Mouse (Mus musculus) left cerebral cortex, adult 8-10 months (tissue): ENCODE measurements at regions not wholly inside any gene's neighbourhood (a gene's known extent, or its start where the extent isn't known, plus 50 kb on each side); places are given as distances from the start of the nearest gene placed in this dataset.
A peak's percentile ranks its signal among the peaks of the same experiment; 100 is the strongest.

Experiments
- DNase-seq, 2 experiments: peaks; one replicate each; pipeline ENCODE4 v3.0.0; 2022; ENCODE audit warnings: low spot score in 2 of 2

DNA sequence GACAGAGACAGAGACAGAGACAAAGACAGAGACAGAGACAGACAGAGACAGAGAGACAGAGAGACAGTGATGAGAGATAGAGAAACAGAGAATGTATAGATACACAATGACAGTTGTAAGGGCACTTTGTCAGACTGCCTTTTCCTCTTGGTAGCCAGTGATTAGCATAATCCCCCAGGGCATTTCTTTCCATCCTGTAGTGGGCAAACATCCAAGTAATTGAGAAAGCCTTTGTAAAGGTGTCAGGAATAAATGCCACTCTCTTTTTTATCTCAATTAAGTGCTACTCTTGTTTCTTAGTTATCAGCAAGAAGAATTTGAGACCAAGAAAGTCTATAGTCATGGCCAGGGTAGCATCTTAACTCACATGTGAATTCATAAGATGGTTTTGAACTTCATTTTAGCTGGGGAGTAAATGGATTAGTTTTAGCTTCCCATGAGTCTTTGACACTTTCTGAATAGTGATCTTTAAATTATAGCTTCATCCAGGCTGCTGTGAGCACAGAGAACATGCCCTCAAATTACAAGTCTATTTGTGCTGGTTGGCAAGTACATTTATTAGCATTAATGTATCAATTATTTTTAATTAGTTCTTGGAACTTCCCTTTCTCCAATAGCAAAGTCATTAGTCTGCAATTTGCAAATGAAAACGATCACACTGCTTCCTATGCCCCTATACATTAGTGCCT lies 1215.9 kb downstream of the Gm9008 start:
- no peak for DNase-seq

DNA sequence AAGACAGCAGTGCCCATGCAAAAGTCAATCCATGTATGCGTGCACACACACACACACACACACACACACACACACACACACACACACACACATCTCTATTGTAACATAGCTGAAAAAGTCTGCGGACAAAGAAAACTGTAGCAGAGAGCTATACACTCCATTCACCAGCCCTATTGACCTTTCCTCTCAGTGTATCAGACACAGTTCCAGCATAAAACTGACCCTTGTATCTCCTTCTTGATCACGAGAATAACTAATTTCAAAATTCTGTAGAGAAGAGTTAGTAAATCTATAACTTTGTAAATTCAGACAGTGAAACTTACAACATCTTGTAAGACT lies 1243.5 kb downstream of the Gm9008 start:
- DNase-seq, result no peak

DNA sequence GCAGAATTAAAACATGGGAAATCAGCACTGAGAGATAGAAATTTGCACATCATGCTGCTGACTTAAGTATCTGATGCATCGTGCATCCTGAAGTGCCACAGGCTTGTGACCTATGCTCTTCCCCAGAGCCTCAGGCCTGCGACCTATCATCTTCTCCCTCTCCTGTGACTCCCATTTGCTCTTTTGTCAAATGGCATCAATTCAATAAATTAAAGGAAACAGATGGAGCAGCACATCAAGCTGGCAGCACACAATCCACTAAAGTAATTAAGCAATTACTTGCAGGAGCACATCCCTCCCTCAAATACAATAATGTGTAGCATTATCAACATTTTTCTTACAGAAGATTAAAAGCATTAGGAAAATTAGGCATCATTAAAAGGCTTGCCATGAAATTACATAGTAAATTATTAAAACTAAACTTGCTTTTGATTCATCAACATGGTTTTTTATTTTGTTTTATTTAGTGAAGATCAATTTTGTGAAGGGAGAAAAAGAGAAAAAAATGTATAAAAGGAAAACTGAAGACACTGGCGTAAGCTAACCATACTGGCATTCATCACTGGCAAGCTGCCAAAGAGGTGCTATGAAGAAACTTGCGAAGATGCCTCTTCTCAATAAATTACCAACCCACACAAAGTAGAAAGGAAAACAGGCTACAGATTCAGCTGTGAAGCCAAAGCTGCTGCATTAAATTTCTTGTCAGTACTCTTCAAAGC lies 1244.1 kb downstream of the Gm9008 start:
- DNase-seq, result peak in 1 of 2 experiments; percentile 25

DNA sequence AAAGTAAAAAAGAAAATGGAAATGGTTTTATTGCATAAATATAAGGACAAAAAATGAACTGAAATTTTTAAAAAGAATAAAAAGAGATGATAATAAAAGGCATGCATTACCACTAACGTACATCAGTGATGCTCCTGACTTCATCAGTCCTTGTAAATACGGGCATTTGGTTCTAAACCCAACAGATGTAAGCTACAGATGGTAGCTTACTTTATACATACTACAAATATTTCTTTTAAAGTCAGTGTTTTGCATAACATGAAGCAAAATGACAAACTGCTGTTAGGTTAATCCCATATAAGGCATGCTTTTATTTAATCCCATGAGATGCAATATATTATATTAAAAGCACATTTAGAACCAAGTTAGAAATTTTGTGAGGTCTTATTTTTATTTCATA lies 1282.1 kb downstream of the Gm9008 start:
- no peak for DNase-seq

DNA sequence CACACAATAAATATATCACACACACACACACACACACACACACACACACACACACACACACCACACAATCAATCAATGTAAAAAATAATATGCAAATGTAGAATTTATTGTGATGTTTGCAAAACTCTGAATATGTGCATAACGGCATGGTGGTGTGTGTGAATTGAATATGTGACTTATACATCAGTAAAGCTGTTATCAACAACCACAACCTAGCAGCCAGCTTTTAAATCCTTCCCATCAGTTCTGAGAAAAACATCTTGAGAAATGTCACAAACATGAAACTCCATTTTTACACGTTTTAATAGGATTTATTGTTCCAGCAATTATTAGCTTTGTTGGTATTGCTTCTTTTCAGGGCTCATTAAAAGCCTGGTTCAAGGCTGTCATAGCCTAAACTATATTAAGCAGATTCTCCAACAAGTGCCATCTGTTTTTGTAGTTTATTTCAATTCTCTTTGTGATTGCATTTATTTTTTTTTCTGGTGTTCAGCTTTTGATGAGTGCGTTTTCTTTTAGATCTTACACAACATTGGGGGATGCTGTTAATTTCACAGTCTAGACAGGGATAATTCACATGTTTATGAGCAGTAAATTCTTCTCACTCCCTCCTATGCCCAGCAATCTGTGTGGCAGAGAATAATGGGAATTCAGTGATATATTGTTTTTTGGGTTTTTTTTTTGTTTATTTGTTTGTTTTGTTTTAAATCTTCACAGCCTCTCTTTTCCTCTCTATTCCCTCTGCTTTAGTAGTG lies 1284.7 kb downstream of the Gm9008 start:
- DNase-seq, result no peak
